Mouse (Mus musculus) thymus, postnatal 14 days (tissue): ENCODE measurements around the gene Htr3a.

ENCODE experiments used
- DNase-seq: peaks from one replicate; pipeline ENCODE4 v3.0.0; 2021

The Htr3a gene

DNA sequence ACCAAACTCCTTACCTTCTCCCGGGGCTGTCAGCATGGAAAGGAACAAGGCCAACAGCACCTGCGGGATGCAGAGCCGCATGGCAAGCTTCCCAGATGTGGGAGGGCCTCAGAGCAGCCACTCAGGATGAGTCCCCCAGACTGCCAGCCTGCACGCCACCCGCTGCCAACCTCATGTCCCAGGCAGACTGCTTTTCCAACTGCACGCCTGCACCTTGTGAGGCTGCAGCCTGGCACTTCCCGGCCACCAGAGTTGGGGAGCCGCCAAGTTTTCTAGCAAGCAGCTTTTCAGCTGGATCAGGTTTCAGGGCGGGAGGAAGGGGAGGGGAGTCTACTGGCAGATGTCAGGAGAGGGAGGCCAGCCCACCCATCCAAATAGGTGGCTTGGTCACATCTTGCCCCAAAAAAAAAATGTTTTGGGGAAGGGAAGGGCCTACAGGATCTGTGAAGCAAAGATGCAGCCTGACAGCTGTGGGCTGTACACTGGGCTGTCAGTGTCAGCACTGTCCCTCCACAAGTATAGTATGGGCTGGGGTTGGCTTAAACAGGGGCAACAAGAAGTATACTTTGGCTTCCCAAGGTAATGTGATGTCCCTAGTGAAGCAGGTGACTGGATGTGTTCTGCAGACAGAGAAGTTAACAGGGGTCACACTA lies at the start of gene Htr3a:
Gene Htr3a, minus strand, starts transcription at position 215 of the 653 bp plus-strand sequence.
- no peak for DNase-seq

DNA sequence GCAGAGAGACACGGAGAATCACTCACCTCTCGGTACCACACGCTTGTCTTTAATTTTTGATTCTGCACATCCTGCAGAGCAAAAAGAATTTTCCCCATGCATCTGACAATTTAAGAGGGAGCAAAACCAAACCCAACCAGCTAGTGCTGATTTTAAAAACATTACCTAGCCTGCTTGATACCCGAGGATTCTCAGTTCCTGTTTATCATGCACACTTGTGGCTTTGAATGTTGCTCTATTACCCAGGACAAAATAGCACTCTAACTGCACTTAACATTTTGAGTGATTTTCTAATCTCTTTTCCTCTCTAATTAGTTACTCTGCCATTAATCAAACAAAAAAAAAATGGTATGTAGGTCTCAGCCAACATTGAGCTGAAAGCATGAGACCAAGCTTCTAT lies 36.7 kb upstream of the Htr3a start:
- DNase-seq, result no peak

DNA sequence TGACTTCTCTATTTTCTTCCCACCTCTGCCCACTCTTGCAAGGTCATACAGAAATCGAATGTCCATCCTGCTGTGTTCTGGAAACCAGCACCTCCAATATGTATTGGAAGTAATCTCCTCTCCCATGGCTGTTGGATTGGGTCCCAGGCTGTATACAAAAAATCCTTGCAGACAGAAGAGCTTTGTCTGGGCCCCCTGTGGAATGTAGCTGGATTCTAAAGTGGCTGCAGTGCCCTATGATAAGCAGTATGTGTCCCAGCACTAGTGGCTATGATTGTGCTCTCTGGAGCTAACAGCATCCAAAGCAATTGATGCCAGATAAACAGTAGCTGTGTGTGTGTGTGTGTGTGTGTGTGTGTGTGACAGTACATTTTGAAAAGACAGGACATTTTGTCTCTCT lies 31.4 kb upstream of the Htr3a start:
- DNase-seq, result no peak

DNA sequence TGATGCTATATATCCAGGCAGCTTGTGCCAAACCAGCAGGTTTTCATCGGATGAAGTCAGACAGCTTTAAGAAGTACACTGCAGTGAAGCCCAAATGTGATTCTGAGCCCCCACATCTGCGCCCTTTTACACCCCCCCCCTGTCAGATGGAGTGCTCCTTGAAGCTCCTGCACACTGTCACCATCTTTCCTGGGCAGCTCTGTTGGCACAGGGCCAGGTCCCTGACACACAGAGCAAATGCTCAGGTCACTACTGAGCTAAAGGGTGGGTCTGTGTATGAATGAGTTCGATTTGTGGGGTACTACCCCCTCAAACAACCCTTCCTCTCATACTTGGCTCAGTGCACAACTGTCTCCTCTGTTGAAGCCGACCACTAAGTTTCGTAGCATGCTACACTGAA lies 18.5 kb upstream of the Htr3a start:
- DNase-seq, result no peak

DNA sequence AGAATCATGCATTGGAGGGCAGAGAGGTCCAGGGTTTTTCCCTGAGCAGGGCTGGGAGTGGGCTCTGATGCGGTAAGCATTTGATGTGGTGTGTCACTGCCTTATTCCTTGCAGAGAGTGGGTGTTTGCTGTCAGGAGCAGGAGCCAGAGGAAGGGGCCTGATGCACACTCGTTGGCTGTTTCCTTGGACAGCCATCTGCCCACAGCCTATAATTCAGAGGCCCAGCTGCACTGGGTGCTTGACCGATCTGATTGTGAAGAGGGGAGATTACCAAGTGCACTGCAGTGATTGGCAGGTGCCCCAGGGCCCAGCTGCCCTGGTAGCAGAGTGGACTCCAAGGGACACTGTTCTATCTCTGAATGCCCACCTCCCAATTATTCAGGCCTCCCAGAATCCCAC lies 17.9 kb upstream of the Htr3a start:
- DNase-seq, result no peak

DNA sequence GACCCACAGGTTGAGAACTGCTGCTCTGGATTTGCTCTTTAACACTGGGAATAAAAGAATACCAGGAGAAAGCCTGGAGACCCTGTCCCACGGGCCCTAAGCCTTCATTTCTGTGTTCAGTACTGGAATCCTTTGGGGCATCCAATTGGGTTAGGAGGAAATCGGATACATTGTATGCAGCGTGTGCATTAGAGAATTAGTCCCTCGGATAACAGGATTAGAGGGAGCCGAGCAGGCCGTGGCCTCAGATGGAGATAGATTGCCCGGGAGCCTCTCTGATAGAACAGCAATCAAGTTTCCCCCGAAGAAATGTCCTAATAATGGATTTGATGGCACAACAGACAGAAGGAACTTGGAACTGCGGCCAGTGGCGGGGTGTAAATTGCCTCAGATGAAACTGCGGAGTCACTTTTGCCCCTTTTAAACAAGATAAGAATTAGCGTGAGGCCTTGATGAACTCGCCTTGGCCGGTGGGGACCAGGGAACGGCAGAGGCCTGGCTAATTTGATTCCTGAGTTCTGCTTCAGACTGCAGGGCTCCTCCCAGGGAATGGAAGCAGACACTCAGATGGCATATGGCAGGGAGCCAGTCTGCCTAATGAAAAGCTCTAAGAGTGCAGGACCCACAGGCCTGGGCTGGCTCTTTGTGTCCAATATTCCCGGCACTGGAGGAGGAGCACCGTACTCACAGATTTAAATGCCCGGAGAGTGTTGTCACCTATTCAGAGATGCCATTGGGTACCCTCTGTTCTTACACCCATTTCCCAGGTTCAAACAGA lies 5.3 kb upstream of the Htr3a start:
- DNase-seq, result no peak

DNA sequence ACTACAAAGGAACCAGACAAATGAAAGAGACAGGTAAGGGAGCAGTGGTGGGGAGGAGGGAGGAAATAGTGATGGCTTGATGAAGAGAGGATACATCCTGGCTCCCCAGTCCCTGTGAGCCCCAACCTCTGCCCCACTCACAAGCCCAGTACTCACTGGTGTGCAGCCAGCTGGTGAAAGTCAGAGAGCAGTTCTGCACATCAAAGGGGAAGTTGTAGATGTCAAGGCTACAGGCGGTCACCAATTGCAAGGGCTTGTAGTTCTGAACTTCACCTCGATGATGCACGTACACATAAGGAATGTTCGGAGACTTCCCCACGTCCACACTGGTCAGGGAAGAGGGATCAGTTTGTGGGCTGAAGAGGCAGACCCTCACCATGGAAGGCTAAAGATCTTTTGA lies 6.5 kb downstream of the Htr3a start:
- no peak for DNase-seq

DNA sequence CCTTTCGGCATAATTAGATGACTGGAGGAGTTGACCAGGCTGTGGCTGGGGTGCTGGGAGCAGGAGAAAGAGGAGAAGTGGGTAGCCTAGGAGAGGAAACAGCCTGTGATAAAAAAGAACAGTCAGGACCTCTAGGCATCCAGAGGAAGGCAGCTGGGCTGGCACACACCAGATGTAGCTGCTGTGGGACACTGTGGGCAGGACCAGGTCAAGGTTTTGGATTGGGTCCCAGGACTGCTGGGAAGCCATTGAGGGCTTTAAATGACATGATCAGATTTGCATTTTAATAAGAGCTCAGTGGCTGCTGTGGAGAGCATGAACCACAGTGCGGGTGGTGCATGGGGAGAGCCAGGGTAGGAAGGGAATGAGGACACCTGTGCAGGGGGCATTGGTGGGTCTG lies 7.1 kb downstream of the Htr3a start:
- DNase-seq, result no peak

DNA sequence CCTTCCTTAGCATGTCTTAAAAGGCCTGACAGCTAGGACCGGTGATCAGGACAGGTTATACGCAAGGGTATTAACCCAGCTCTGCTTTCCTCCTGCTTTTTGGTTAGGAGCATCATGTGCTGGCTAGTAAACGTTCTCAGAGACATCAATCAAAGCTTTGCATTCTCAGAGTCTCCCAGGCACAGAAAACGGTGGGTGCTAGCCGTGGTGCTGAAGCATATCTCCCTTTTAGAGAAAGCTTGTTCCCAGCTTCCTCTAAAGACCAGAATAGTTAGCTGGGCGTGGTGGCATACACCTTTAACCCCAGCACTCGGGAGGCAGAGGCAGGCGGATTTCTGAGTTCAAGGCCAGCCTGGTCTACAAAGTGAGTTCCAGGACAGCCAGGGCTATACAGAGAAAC lies 12.3 kb downstream of the Htr3a start:
- peak; percentile 28 for DNase-seq

DNA sequence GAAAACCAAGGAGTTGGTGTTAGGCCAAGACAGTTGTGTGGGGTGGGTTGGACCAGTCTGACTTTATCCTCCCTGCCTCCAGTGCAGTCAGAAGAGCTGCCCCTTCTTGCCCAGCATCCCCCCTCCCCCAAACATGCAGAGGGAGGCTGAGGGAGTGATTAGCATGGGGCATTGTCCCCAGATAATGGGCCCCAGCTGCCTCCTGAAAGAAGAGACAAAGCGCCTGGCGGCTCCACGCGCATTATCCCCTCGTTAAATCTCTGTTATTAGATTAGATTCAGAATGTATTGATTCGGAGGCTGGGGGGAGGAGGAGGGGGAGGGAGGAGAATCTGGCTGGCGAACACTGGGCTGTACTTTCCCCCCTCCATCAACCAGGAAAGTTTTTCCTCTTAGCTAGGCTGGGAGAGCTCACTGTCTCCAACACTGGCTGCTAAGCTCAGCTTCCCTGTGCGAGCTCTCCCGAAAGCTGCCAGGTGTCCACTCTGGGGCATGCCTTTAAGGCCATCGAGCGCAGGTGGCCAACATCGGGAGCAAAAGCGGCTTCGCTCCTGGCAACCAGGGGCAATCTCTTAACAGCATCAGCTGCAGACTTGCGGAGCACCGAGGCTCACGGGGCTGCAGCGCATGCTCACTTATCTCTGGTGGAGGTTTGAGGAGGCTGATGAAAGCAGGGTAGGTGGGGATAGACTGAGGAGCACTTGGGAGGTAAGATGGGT lies 14.9 kb downstream of the Htr3a start:
- no peak for DNase-seq

DNA sequence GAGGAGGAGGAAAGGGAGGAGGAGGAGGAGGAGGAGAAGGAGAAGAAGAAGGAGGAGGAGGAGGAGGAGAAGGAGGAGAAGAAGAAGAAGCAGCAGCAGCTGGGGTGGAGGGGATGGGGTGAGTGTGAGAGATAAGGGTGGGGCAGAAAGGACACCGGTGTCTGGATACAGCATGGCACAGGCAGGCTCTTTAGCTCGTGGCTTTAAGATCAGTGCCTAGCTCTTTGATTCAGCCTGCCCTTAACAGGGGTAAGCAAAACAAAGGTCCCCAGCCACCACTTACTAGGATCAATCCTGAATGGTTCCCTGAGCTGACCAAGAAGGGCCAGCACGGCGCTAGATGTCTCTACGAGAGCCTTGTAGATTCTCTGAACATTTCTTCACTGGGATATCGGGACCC lies 16.1 kb downstream of the Htr3a start:
- no peak for DNase-seq

DNA sequence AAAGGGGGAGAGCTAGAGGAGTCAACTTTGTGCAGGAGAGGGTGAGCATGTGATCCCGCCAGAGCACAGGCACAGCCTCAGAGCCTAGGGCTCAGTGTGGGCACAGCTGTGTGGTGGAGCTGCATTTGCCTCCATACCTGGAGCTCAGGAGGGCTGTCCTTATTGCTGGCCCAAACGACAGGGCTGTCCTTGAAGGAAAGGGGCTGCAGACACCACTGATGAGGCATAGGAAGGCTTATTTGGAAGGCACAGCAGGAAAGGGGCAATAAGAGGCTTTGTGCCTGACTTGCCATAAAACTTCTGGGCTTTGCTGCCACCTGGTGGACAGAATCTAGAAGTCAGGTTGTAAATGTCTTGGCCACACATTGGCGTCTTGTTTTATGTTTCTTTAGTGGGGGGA lies 16.9 kb downstream of the Htr3a start:
- DNase-seq, result peak; percentile 61

DNA sequence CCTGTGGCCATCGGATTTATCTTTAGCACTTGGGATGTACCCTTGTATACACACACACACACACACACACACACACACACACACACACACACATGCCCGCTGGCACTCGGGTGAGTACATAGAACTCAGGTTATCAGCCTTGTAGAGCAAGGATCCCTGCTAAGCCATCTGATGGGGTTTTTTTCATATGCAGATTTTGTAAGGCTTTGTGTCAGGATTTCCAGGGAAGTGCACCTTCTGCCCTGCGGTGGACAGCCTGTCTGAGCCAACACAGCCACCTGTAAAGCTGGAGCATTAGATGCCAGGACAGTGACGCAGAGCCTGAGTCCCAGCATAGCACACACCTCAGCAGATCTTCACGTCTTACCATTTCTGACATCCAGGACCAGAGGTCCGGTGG lies 21.8 kb downstream of the Htr3a start:
- no peak for DNase-seq

DNA sequence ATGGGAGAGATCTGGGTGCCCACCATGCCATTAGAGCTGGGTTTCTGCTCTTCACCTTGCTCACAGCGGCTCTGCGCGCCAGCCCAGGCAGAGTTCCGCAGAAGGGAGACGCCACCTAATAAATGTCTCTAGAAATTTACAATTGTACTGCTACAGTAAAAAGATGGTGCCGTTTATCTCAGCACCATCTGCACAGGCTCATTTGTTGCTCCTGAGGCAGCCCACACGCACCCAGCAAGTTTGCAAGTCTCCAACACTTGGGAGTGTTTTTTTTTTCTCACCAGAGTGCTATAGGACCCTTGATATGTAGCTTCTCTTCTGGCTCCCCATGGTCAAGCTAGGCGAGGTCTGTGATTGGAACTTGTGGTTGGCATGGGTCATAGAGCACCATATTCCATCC lies 38.0 kb downstream of the Htr3a start:
- DNase-seq, result no peak

DNA sequence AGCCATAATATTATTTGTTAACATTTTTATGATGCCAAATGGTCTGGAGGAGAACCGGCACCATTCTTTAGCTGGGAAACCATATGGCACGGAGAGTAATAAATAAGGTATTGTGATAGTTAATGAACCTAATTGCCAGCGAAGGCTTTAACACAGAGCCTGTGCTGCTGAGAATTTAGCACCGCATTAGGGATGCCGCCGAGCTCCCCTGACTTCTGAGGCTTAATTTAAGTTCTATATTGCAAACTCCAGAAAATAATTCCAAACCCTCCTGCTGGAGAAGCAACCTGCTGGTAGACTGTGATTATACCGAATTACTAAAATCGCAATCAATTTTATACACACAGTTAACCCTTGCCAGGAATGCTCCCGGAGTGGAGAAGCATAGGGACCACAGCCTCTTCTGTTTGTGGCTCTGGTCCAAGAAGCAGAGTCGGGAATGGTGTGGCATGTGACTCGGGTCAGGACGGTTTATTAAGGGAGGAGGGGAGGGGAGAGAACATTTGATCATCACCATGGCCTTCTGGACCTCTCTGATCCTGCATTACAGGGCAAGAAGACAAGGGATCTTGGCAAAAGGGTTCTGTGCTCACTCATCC lies 44.3 kb downstream of the Htr3a start:
- DNase-seq, result no peak

DNA sequence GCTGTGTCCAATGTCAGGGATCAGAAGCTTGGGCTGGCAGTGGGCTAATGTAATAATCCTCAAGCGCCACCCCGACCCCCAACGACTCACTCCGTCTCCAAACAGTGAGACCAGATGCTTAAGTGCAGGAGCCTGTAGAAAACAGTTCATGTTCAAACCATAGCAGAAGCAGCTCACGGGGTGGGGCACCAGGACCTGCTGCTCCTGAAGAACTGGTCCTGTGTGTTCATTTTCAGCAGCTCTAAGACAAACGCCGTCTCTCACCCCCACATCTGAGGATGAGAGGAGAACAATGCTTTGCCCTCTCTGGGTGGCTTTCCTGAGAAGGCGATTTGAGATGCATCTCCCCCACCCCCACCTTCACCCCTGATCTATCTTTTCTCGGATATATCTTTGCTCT lies 45.7 kb downstream of the Htr3a start:
- DNase-seq, result no peak

DNA sequence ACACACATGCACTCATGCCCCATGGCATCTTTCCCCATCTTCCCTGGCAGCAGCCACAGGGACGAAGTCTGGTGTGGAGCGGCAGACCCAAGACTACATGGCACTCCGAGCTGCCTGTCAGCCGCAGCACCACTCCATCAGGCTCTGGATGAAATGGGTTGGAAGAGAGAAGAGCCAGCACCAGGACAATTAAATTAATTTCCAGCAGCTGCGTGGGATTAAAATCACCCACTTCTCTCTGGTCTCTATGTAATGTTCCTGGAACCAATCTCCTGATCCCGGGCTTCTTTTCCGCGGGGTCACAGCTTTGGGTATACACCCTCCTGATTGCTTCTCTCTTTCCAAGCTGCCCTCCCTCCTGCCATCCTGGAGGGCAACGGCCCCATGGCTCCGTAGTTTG lies 49.4 kb downstream of the Htr3a start:
- DNase-seq, result no peak

DNA sequence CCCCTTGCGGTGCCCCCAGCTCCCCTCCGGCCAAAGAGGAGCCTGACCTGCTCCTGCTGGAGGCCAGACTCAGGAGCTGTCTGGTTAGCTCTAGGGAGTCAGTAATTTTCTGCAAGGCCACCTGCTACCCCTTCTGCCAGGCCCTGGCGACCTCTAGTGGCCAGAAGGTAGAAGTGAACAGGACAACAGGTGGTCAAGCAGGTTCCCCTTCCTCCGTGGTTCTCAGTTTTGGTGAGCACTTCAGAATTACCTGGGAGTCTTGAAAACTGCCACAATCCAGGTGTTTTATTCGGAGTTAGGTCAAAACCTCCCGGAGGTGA lies 50.4 kb downstream of the Htr3a start:
- peak; percentile 71 for DNase-seq

DNA sequence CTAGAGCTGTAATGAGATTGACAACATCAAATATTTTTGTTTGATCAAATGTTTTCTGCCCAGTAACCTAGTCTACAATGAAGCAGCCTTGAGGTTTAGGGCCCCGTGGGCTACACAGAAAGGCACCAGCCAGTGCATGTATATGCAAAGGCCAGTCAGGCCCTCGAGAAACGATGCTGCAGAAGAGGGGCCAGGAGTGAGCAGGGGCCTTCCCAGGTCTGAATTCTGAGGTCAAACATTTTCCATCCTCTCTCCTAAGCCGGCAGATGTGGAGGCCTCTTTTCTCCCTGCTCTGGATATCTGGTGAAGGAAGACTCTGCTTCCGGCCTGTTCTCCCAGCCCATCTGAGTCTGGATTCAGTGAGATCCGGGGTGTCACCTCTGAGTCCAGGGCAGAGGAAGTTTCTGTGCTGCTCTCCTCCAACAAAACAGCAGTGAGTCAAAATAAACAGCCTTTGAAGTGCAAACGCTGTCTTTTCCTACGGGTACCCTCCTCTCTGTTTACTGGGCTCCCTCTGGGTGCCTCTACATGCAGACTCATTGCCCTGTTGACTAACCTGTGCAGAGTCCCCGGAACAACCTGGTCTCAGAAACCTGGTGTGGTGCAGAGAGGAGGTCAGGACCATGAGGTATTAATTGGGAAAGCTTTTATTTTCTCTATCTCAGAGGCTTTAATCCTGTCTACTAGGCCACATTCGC lies 50.9 kb downstream of the Htr3a start:
- DNase-seq, result no peak

DNA sequence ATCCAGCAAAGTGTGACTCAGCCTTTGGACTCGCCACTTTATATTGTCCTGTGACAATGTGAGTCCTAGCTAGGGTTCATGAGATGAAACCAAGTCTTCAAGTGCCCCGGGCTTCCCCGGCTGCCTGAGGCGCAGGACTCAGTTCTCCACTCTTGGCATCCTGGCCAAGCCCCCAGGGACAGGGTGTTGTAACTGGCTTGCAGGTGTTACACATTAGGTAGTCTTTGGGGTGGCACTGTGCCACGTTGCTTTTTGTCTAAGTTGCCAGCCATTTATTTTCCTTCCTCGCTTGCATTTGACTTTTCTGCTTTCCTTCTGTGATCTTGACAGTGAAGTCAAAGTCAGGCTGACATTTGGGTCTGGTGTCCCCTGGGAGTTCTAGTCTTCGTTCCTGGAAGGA lies 53.0 kb downstream of the Htr3a start:
- no peak for DNase-seq

DNA sequence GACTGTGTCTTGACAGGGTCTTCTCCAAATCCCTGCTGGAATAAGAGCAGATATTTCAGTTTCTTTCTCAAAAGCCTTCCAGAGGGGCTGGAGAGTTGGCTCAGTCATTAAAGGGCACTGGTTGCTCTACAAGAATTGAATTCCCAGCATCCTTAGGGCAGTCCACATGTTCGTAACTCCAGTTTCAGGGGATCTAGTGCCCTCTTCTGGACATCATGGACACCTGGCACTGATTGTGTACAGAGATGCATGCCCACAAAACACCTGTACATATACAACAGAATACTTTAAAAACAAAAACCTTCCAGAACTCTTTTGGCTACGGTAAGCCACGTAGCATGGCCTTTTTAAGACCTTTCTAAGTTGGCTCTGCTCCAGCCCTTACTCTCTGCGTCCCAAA lies 54.7 kb downstream of the Htr3a start:
- no peak for DNase-seq

DNA sequence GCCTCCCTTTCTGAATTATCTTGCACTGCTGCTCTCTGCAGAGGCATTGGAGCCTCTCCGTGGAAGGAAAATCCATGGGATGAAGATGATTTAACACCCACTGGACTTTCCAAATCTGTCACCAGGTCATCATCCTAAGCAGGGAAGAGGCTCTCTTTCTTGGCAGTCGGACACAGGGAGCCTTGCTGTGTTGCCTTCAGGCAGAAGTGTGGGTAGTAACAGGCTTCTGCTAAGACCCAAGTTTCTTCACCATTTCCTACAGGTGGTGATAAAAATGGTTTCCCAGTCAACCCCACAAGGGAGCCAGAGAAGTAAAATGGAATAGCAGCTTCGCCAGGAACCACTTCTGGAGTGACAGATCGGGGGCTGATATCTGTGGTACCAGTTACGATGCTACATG lies 61.4 kb downstream of the Htr3a start:
- no peak for DNase-seq
